Mouse (Mus musculus): ENCODE measurements at regions not wholly inside any gene's neighbourhood (a gene's known extent, or its start where the extent isn't known, plus 50 kb on each side); places are given as distances from the start of the nearest gene placed in this dataset.

DNA sequence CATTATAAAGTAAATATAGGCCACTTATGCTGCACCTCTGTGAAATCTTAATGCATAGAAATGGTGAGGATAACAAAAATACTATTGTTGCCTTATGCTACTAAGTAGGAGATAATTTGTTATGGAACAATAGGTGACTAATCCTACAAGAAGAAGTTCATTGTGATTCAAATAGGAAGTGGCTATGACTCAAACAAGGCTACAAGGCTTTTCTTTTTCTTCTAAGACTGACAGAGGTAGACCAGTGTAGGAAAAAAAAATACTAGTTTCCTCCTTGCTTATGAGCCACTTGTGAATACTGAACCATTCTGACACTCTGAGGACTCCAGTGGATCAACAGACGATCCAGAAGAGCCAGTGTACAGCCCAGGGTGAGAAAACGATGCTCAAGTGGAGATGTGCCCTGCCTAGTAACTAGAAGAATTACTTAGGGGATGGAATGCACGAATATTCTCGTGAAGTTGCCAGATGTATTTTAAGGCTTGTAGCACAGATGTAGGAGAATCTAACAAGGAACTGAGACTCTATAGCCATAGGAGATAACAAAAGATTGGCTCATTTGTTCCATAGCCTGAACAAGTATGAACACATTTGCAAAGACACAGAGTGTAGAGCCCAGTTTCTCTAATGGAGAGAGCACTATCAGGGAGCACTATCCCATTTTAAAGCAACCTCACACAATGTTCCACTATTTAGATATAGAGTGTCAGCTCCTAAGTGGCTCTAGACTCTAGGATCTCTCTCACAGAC, 60.3 kb downstream of the Fzd1 start:
- DNase-seq (ENCODE audit: low spot score in 2 of 2): no peak

- no peak for DNase-seq (ENCODE audit: low spot score in 2 of 2)
Observed at GRCm38 (mm10) chr5:4696701-4697100, 61.1 kb downstream of the Fzd1 start.

GRCm38 (mm10) chr5:4689130-4689529, 68.7 kb downstream of the Fzd1 start:
- no peak for DNase-seq (ENCODE audit: low spot score in 2 of 2)

DNA sequence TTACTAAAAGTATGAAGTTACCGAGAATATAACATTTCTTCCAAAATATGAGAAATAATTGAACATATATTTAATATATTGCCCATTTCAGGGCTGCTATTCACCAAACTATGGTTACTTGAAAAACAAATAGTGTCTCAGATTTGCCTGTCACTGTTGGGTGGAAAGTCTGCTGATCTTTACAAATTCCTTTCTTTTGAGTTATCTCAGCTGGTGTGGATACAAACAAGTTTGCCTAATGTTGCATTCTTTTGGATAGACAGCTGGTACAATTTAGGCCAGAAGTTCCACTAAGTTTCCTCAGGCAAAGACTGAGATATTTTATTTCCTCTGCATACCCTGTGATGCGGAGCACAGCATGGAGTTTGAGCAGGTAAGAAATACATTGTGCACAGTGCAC, 82.5 kb downstream of the Fzd1 start:
- no peak for DNase-seq (ENCODE audit: low spot score in 2 of 2)

DNA sequence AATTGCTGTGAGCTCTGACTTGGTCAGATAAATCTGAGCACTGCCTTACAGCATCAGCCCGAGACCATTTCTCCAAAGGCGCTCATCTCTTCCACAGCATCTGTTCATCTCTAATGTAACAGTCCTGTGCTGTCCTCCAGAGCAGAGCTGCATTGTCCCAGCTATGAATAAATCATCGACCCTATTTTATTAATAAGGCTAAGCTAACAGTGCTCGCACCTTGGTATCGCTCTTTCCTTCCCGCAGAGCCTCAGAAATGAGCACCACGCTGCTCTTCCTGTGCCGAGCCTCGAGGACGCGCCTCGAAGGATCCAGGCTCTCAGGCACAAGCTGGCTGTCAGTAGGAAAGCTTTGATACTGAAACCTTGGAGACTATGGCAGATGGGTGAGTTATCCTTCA, 91.5 kb downstream of the Fzd1 start:
- DNase-seq (ENCODE audit: low spot score in 2 of 2): no peak

- DNase-seq (ENCODE audit: low spot score in 2 of 2): no peak
Observed at GRCm38 (mm10) chr5:4665978-4666377, 91.9 kb downstream of the Fzd1 start.

DNA sequence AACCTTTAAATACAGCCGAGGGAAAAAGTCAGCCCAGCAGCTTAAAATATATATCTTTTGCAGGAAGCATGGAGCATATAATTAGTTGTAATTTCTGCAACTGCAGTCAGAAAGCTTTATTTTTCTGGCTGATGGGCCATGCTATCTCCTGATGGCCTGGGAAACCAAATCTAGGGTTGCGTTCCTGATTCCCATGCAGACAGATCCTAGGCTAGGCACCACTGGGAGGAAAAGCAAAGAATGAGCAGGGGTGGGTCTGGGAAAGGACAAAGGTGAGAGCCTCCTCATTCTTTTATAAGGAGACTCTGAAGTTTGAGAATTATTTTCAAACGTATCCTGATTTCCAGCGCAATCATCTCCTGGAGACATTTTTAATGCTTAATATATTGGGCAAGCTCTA, 92.9 kb downstream of the Fzd1 start:
- no peak for DNase-seq (ENCODE audit: low spot score in 2 of 2)

DNA sequence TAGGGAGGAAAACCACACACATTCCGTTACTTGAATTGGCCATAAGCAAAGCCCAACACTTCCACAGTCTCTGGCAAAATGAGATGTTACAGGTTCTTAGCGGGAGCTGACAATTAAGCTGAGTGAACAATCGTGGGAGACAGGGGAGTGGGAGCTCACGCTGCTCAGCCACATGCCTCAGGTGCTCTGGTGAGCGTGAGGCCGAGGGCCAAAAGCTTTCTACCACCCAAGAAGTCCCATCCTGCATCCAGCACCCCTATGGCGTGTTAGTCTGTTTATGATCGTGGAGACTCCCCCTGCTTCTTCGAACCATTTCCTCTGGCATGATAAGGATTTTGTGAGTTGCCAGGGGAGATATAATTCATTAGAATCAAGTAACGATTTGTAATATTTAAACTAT, 93.3 kb downstream of the Fzd1 start:
- DNase-seq (ENCODE audit: low spot score in 2 of 2): no peak

GRCm38 (mm10) chr5:4662198-4662585, 95.6 kb downstream of the Fzd1 start:
- DNase-seq (ENCODE audit: low spot score in 2 of 2): no peak

DNA sequence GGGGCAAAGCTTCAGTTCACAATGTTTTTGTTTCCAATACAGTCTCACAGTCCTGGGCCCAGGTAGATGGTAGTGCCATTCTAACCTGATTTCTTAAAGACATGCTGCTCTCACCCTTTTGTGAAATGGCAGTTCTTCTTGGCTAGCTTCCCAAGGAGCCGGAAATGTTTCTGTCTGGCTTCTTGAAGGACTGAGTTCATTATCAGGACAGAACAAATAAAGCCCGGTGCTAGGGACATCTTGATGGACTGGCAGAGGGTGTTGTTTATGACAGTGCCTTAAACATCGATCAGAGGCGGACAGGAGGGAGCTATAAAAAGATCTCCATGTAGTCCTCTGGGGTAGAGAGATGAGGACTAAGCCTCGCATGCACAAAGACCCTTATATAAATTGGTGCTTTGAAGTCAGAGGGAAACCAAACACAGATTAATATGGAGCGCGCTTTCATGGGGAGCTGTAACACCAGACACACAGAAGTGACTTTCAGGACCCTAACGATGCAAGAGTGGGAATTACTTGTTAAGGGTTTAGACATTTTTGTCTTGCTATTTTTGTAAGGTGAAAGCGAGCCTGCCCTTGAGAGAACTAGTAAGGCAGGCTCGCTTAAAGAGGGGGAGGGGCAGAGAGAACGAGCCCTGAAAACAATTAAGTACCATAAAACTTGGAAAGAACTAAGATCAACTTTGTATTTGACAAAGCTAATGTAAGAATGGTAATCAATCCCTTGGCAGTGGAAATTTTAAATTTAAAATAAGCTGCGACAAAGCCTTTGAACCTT, 96.2 kb downstream of the Fzd1 start:
- no peak for DNase-seq (ENCODE audit: low spot score in 2 of 2)

DNA sequence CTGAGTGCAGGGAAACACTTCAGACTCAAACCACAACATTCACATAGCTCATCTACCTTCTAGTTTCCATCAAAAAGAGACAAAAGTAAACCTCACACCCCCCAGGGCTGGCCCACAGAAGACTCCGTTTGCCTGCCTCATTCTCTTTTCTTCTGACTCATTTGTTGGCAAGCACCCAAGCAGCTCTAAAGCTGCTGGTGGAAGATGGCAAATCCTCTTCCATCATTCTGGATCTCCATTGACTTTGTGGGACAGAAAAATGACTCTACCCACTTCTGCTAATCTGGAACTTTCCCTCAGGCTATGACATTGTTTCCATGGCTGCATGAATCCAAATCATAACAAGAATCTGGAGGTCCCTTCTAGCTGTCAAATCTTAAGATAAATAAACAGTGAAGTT, 99.9 kb downstream of the Fzd1 start:
- no peak for DNase-seq (ENCODE audit: low spot score in 2 of 2)

DNA sequence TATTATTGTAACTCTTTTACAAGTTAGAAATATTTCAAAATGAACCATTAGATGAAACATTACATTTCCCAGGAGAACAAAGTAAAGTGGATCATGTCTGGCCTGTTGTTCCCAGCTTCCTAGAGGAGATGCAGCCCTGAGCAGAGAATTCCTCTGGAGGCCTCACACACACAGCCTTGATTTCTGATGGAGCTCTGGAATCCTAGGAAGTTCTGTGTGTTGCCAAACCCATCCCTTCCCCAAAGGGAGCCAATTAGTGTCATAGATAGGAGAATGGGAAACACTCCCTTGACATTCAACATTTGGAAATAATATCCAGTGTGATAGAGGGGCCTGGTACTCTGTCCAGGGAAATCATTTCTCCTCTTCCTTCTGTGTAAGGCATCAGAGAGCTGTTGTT, 103.6 kb downstream of the Fzd1 start:
- no peak for DNase-seq (ENCODE audit: low spot score in 2 of 2)

- DNase-seq (ENCODE audit: low spot score in 2 of 2): no peak
Observed at GRCm38 (mm10) chr5:4651167-4651955, 106.5 kb downstream of the Fzd1 start.

- no peak for DNase-seq (ENCODE audit: low spot score in 2 of 2)
Observed at GRCm38 (mm10) chr5:4650709-4651108, 107.1 kb downstream of the Fzd1 start.

- DNase-seq (ENCODE audit: low spot score in 2 of 2): no peak
Observed at GRCm38 (mm10) chr5:4649858-4650556, 107.8 kb downstream of the Fzd1 start.

DNA sequence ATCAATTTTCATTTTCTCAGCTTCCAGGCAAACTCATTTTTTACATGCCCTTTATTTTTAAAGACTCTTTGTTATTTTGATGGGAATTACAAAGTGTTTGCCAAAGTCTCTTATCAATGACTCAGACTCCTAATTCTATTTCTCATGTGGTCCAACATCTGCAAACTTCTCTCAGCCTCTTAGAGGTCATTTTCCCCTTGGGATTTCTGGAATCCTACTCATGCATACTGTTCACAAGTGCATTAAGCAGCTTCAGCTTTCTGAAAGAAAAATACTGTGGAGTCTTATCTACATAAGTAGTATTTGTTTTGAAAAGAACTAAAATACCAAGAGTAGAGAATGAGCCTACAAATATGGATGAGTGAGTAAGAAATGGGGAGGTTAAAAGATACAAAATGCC, 116.8 kb downstream of the Fzd1 start:
- DNase-seq (ENCODE audit: low spot score in 2 of 2): no peak

DNA sequence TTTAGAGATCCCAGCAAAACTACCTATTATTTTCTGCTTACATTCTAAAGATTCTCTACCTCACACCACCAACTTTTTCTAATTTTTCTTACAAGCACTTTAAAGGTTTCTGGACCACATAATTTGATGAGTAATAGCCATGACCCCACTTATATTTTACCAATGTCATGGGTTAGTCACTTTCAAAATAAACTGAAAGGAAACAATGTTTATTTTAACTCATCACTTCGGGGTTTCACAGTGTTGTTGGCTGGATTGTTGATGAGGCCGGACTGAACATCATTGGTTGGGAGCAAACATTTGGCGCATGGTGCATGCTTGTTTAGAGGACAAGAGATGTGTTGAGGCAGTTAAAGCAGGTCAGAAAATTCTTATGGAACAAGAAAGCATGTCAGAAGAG, 124.1 kb downstream of the Fzd1 start:
- DNase-seq (ENCODE audit: low spot score in 2 of 2): no peak

GRCm38 (mm10) chr5:4625206-4625605, 132.6 kb downstream of the Fzd1 start:
- no peak for DNase-seq (ENCODE audit: low spot score in 2 of 2)

GRCm38 (mm10) chr5:4623625-4624024, 134.2 kb downstream of the Fzd1 start:
- DNase-seq (ENCODE audit: low spot score in 2 of 2): no peak

DNA sequence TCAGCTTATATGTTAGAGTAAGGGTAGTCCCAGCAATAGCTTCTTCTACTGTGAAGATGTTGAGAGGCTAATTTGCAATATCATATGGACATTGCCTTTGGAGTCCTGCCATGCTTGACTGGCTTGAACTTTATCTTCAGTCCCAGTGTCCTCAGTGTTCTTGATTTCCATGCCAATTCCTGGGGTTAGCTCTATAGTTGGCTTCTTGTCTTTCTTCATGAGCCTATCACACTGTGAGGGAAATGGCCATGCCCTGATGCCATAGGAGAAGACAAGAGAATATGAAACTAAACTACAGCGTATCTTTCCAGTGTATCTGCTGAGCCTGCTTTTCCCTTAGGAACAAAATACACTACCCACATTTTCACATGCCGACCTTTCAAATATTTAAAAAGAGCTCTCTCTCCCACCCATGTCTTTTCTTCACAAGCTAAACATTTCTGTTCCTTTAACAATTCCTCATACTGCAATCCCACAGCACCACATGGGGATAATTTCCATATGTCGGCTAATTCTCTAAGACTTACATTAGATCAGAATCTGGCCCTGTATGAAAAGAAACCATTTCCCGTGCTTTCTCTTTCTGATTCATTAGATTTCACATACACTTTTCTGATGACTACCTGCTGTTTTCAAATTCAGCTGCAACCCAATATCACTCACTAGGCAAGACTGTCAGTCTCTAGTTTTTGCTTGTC, 137.2 kb downstream of the Fzd1 start:
- DNase-seq (ENCODE audit: low spot score in 2 of 2): no peak

DNA sequence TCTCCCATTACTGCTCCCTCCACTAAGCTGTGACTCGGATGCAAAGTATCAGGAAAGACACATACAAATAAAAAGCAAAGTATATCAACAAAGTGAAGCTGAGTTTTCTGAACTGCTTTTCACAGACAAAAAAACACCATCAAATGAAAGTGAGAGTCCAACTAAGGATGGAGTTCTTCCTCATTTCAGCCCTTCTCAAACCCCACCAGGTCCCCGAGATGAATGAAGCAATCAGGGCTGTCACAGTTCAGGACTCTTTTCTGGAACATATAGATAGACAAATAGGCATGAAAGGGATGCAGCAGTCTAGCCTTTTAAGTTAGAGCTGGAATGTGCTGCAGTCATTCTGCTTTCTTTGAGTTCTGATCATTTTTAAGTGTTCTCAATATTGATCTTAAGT, 142.6 kb downstream of the Fzd1 start:
- no peak for DNase-seq (ENCODE audit: low spot score in 2 of 2)
